Mouse (Mus musculus): ENCODE results near the gene Nfkb2.

Gene Nfkb2

GRCm38 (mm10) chr19:46304216-46304841 lies at the start of gene Nfkb2:
Nfkb2 (plus strand) TSS chr19:46304320.
- peak; percentile 83 for DNase-seq

- DNase-seq: no peak
Measured at GRCm38 (mm10) chr19:46264762-46265161, 39.4 kb upstream of the Nfkb2 start.

- no peak for DNase-seq
Measured at GRCm38 (mm10) chr19:46275307-46275706, 28.8 kb upstream of the Nfkb2 start.

GRCm38 (mm10) chr19:46282081-46282849 lies 21.9 kb upstream of the Nfkb2 start:
- DNase-seq: no peak

DNA sequence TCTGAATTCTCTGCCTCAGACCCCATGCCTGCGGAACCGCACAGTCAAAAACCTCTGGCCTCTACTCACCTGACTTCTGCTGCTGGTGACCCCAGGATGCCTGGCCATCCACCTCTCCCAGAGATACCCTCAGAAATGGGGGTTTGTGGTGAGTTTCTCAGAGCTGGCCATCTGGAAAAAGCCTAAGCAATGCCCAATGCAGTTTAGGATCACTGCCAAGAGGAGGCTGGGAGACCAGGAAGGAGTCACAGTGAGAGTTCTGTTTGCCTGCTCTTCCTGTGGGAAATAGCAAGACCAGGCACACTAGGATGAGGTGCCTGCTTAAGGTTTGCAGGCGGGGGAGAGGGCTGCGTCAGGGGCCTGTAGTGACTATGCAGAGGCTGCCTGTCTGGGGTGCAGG lies 19.4 kb upstream of the Nfkb2 start:
- DNase-seq: peak; percentile 49

GRCm38 (mm10) chr19:46285631-46286030 lies 18.5 kb upstream of the Nfkb2 start:
- DNase-seq: no peak

GRCm38 (mm10) chr19:46286047-46286446 lies 18.1 kb upstream of the Nfkb2 start:
- peak; percentile 92 for DNase-seq

DNA sequence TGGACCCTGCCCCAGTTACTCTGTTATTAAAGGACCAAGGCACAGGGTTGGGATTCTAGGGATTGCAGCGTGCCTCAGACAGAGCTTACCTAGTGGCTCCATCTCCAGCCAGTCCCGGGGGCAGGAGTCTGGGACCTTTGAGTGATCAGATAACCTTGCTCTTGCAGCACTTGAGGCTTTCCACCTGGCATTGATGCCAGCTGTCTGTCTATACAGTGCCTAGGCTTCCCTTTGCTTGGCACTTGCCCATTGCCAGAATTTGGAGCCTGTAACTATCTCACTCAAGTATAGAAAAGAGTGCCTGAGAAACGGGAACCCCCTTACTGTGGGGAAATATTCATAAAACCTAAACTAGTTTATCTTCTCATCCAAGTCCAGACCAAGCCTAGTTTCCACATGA lies 17.2 kb upstream of the Nfkb2 start:
- DNase-seq: no peak

DNA sequence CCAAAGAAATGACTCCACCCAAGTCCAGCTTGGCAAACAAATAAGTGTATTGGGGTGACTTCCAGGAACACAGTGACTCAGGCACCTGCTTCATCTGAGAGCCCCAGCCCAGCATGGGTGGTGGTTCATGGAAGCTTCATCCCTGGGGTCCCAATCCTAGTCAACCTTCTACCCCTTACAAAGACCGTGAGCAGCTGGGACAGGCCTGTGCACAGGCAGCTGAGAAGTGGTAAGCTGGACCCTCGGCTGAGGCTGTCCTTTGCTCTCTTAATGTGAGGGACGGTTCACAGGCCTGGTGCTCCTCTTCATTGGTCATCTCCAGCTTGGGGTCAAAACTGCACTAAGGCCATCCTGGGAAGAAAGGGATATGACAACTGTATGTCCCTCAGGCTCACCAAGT lies 16.6 kb upstream of the Nfkb2 start:
- no peak for DNase-seq

GRCm38 (mm10) chr19:46290535-46291105 lies 13.5 kb upstream of the Nfkb2 start:
- DNase-seq: no peak

- DNase-seq: no peak
Measured at GRCm38 (mm10) chr19:46296938-46297337, 7.2 kb upstream of the Nfkb2 start.

DNA sequence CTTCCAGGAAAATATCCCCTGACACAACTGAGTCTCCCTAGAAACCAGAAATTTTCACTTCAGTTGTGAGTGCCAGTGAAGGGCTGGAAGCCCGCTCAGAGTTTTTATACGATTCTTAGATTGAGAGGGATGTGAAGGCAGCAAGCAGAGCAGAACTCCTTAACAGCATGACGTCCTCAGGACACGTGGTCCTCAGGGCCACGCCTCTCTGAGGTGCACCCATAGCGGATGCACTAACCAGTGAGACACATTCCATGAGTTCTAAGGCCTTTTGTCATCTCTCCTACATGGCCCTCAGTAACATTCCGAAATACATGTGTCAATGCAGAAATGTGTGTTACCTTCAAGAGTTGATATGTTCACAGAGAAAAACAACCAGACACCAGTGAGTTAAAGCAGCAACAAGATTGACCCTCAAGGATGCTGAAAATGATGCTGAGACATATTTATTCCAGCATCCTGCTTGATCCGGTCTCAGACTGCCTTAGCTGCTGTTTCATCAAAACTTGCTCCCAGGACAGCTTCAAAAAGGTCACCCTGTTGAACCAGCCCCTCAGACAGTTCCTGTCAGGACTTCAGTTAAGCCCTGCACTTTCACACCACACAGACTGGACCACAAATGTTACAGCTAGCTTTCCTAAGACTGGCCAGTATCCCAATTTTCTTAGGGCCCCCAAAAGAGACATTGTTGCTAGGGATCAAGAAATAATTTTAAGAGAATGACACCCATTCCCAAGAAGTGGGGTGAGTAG lies 3.6 kb upstream of the Nfkb2 start:
- no peak for DNase-seq

- DNase-seq: no peak
Measured at GRCm38 (mm10) chr19:46302551-46302950, 1.6 kb upstream of the Nfkb2 start.

GRCm38 (mm10) chr19:46303251-46304215 lies 587 bp upstream of the Nfkb2 start:
- DNase-seq: peak; percentile 42

DNA sequence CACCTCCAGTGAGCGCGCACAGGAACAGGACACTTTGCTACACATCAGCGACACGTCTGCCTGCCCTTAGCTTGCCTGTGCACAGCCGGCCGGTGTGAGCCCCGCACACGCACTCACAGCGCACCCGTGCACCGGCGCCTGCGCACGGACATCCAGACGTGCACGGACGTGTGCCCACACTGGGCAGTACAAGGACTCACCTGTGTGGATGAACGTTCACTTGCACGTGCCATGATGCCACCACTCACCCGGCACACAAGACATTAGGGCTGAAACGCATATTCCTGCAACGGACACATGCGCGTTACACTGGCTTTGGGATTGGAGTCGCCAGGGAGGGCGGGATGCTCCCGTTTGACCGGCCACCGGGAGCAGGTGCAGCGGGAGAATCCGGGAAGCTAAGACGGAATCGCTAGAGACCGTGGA lies 801 bp downstream of the Nfkb2 start:
- DNase-seq: peak; percentile 24

DNA sequence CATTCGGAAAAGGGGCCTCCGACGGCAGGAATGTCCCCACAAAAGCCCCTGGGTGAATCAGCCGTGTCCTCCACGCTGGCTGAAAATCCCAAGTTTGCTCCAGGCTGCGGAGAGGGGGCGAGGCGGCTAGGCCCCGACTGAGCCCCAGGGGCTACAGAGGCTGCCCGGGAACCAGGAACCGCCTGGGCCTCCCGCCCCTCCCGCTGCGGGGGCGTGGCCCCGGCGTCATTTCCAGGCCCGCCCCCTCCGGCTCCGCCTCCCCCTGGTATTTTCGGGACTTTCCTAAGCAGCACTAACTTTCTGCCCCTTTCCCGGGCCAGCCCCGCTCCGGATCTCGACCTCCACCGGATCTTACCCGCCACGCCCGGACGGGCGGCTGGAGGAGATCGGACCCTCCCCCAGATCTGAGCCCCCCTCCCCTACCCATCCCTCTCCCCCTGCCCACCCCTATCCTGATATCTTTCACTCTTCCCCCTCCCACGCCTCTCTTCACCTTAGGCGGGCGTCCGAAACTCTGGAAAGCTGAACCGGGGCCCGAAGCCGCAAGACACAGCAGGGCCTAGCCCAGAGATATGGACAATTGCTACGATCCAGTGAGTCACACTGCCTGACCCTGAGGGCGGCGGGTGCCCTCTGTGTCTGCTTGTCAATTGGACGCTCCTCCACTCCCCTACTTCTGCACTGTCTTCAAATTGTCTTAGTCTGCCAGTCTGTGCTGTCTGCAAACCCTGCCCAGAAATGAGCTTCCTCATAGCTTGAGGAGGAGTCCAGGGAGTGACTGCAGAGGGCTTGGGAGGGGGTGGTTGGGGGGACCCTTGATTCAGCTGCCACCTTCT lies 1.5 kb downstream of the Nfkb2 start:
- DNase-seq: peak; percentile 53

DNA sequence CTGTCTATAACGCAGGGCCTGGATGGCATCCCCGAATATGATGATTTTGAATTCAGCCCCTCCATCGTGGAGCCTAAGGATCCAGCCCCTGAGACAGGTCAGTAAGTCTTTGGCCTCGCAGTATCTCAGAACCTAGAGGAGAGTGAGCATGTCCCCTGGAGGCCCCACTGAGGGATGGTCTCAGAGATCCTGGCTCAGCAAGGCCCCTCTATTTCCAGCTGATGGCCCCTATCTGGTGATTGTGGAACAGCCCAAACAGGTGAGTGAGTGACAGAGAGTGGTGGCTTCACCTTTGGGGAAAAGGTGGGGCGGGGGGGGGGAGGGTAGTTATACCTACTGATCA lies 2.1 kb downstream of the Nfkb2 start:
- DNase-seq: no peak

DNA sequence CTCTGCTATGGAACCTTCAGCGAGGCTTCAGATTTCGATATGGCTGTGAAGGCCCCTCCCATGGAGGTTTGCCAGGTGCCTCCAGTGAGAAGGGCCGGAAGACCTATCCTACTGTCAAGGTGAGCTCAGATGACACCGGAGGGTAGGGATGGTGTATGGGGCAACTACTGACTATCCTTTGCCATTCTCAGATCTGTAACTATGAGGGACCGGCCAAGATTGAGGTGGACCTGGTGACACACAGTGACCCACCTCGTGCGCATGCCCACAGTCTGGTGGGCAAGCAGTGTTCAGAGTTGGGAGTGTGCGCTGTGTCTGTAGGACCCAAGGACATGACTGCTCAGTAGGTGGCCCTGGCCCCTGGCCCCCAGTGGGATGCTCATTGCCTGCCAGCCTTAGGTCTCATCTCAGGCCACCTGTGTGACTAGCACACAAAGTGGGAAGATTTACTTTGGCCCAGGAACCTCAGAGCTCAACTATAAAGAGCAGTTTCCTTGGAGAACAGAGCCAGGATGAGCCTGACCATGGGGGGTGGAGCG lies 2.7 kb downstream of the Nfkb2 start:
- DNase-seq: peak; percentile 27

GRCm38 (mm10) chr19:46307781-46308180 lies 3.7 kb downstream of the Nfkb2 start:
- DNase-seq: peak; percentile 48

DNA sequence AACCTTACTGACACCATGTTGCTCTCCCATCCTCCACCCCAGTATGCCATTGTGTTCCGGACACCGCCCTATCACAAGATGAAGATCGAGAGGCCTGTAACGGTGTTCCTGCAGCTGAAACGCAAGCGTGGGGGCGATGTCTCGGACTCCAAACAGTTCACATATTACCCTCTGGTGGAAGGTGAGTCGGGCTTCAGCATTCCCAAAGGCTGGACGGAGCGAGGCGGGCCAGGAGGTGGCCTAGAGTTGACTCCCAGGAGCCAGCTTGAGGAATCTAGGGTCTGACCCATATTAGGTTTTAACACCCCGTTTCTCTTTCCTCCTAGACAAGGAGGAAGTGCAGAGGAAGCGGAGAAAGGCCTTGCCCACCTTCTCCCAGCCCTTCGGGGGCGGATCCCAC lies 4.2 kb downstream of the Nfkb2 start:
- DNase-seq: peak; percentile 53
